Mouse (Mus musculus): Measurements from ENCODE around the gene Dapl1. TPM values are rescaled to one million over a fixed set of nuclear protein-coding genes. Genes with fewer than 3 reads are reported as not detected.

The Dapl1 gene
- total RNA-seq (2017): not detected in 2 replicates

- ATAC-seq (replicated peaks; ENCODE audit: low read depth, poor library complexity, severe bottlenecking): no peak
Measured at GRCm38 (mm10) chr2:59484438-59484837, at the start of gene Dapl1. Gene Dapl1, plus strand, starts transcription at chr2:59484653.

GRCm38 (mm10) chr2:59434820-59435219, 49.6 kb upstream of the Dapl1 start:
- no peak for ATAC-seq (replicated peaks; ENCODE audit: low read depth, poor library complexity, severe bottlenecking)

GRCm38 (mm10) chr2:59437684-59438393, 46.6 kb upstream of the Dapl1 start:
- peak; percentile 70 for ATAC-seq (replicated peaks; ENCODE audit: low read depth, poor library complexity, severe bottlenecking)

GRCm38 (mm10) chr2:59438479-59438935, 45.9 kb upstream of the Dapl1 start:
- peak; percentile 87 for ATAC-seq (replicated peaks; ENCODE audit: low read depth, poor library complexity, severe bottlenecking)

- ATAC-seq (replicated peaks; ENCODE audit: low read depth, poor library complexity, severe bottlenecking): no peak
Measured at GRCm38 (mm10) chr2:59439824-59440223, 44.6 kb upstream of the Dapl1 start.

- ATAC-seq (replicated peaks; ENCODE audit: low read depth, poor library complexity, severe bottlenecking): peak; percentile 56
Measured at GRCm38 (mm10) chr2:59440481-59440880, 44.0 kb upstream of the Dapl1 start.

GRCm38 (mm10) chr2:59441681-59442080, 42.8 kb upstream of the Dapl1 start:
- no peak for ATAC-seq (replicated peaks; ENCODE audit: low read depth, poor library complexity, severe bottlenecking)

GRCm38 (mm10) chr2:59446671-59447070, 37.8 kb upstream of the Dapl1 start:
- ATAC-seq (replicated peaks; ENCODE audit: low read depth, poor library complexity, severe bottlenecking): no peak

GRCm38 (mm10) chr2:59447712-59448111, 36.7 kb upstream of the Dapl1 start:
- no peak for ATAC-seq (replicated peaks; ENCODE audit: low read depth, poor library complexity, severe bottlenecking)

- no peak for ATAC-seq (replicated peaks; ENCODE audit: low read depth, poor library complexity, severe bottlenecking)
Measured at GRCm38 (mm10) chr2:59448516-59448915, 35.9 kb upstream of the Dapl1 start.

- ATAC-seq (replicated peaks; ENCODE audit: low read depth, poor library complexity, severe bottlenecking): no peak
Measured at GRCm38 (mm10) chr2:59448921-59449320, 35.5 kb upstream of the Dapl1 start.

GRCm38 (mm10) chr2:59451675-59452074, 32.8 kb upstream of the Dapl1 start:
- ATAC-seq (replicated peaks; ENCODE audit: low read depth, poor library complexity, severe bottlenecking): no peak

GRCm38 (mm10) chr2:59452102-59452501, 32.4 kb upstream of the Dapl1 start:
- no peak for ATAC-seq (replicated peaks; ENCODE audit: low read depth, poor library complexity, severe bottlenecking)

GRCm38 (mm10) chr2:59462086-59462485, 22.4 kb upstream of the Dapl1 start:
- peak; percentile 54; the same call in 1 of the 2 replicates for ATAC-seq (replicated peaks; ENCODE audit: low read depth, poor library complexity, severe bottlenecking)

- ATAC-seq (replicated peaks; ENCODE audit: low read depth, poor library complexity, severe bottlenecking): no peak
Measured at GRCm38 (mm10) chr2:59463428-59464182, 20.8 kb upstream of the Dapl1 start.

GRCm38 (mm10) chr2:59465671-59466070, 18.8 kb upstream of the Dapl1 start:
- no peak for ATAC-seq (replicated peaks; ENCODE audit: low read depth, poor library complexity, severe bottlenecking)

GRCm38 (mm10) chr2:59466358-59466757, 18.1 kb upstream of the Dapl1 start:
- ATAC-seq (replicated peaks; ENCODE audit: low read depth, poor library complexity, severe bottlenecking): no peak

GRCm38 (mm10) chr2:59467085-59467484, 17.4 kb upstream of the Dapl1 start:
- ATAC-seq (replicated peaks; ENCODE audit: low read depth, poor library complexity, severe bottlenecking): no peak

- no peak for ATAC-seq (replicated peaks; ENCODE audit: low read depth, poor library complexity, severe bottlenecking)
Measured at GRCm38 (mm10) chr2:59467976-59468375, 16.5 kb upstream of the Dapl1 start.

- ATAC-seq (replicated peaks; ENCODE audit: low read depth, poor library complexity, severe bottlenecking): no peak
Measured at GRCm38 (mm10) chr2:59469590-59470245, 14.7 kb upstream of the Dapl1 start.

All from common myeloid progenitor, adult 5-6 weeks (primary cell).